Mouse (Mus musculus) hindbrain, embryonic 15.5 days (tissue): ENCODE results near the gene Ovch2. TPM values are rescaled to one million over a fixed set of nuclear protein-coding genes. Genes with fewer than 3 reads are reported as not detected.

Source experiments
- ATAC-seq: fragments of 200-750 bp; cut with Nextera tagmentation; 2 replicates; pipeline ENCODE4 v1.8.0; 2017; ENCODE audit warnings: low read depth, moderate number of reproducible peaks, moderate TSS enrichment; ENCODE audit not compliant: low FRiP score
- H3K27ac ChIP-seq: fragments of 300-500 bp; sonication (generic); replicated peaks from 2 replicates; pipeline ENCODE4 v1.5.1; 2015; ENCODE audit warnings: mild to moderate bottlenecking, inconsistent platforms
- H3K27me3 ChIP-seq: fragments of 300-500 bp; sonication (generic); 2 replicates; pipeline ENCODE4 v1.6.1; 2015; ENCODE audit warnings: control low read depth, inconsistent platforms
- H3K36me3 ChIP-seq: fragments of 300-500 bp; sonication (generic); 2 replicates; pipeline ENCODE4 v1.6.1; 2015; ENCODE audit warnings: control low read depth, inconsistent platforms
- H3K4me1 ChIP-seq: fragments of 300-500 bp; sonication (generic); replicated peaks from 2 replicates; pipeline ENCODE4 v1.6.1; 2015; ENCODE audit warnings: control low read depth, inconsistent platforms
- H3K4me2 ChIP-seq: fragments of 300-500 bp; sonication (generic); 2 replicates; pipeline ENCODE4 v1.6.1; 2015; ENCODE audit warnings: moderate library complexity, mild to moderate bottlenecking, inconsistent platforms
- H3K4me3 ChIP-seq: fragments of 300-500 bp; sonication (generic); 2 replicates; pipeline ENCODE4 v1.5.1; 2015; ENCODE audit warnings: mild to moderate bottlenecking, inconsistent platforms
- H3K9ac ChIP-seq: fragments of 300-500 bp; sonication (generic); 2 replicates; pipeline ENCODE4 v1.6.1; 2015; ENCODE audit warnings: inconsistent platforms
- H3K9me3 ChIP-seq: fragments of 300-500 bp; sonication (generic); 2 replicates; pipeline ENCODE4 v1.6.1; 2016; ENCODE audit warnings: control low read depth, inconsistent platforms
- WGBS: fragments of 180-500 bp; shearing (Covaris S2); methylation state at CpG from one replicate; pipeline ENCODE4 v1.1.7; 2015; 5-methylcytosine and 5-hydroxymethylcytosine counted together
- polyA plus RNA-seq: library from polyadenylated mRNA; unstranded; fragments of >200 nt; fragmentation: Nextera tagmentation; extraction: Ambion mirVana; gene quantifications from 2 replicates; pipeline ENCODE4 v1.2.1, GENCODE M21; 2015

Gene Ovch2
- polyA plus RNA-seq, 1 experiment from 2014 or later: not detected

DNA sequence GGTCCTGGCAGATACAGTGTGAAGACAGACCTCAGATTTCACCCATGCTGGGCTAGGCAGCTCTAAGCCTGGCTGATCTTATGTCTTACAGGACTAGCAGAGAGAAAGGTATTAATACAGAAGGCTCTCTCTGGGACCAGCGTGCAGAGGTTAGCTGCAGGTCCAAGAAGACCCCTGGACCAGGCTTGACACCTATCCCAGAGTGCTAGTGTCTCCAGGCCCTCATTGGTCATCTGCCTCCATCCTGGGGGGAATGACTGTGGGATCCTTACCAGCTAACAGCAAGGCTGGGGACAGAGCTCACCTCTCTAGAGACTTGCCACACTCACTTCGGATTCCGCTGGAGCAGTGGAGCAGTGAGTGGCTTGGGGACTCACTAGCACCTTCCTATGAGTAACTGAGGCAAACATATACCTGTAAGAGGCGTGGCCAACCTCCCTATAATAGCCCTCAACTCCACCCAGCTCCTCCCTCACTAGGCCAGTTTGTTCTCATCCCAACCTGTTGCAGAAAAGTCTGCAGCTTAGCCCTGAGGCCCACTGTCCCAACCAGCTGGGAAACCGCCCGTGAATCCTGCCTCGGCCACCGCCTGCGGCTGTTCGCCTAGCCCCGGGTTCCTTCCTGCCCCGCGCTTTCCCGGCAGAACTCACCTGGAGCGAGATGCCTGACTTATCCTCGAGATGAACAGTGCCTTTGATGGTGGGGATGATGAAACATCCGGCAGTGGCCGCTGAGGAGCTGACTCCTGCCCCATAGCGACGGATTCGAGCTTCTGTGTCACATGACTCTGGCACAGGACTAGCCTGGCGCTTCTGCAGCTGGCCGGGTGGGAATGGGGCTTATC is 43.5 kb downstream of the Ovch2 start, which contains the start of gene Cyb5r2:
TSS of gene Cyb5r2 (minus strand) at position 725 of the 844 bp plus-strand sequence.
- 21% methylated on average over 23 of the region's 23 CpGs for whole genome bisulfite sequencing
- no peaks in the 10 kb centered on the region for H3K27me3 ChIP-seq
- peak within 1 kb of the TSS; percentile 56 for H3K4me2 ChIP-seq
- ATAC-seq: peak; percentile 75
- peak within 1 kb of the TSS; percentile 21 for H3K4me3 ChIP-seq
- H3K4me1 ChIP-seq: peaks cover 4% of the 10 kb centered on the region; the same call in 1 of the 2 replicates
- no peak within 1 kb of the TSS for H3K27ac ChIP-seq
- no peaks in the 10 kb centered on the region for H3K36me3 ChIP-seq
- H3K9ac ChIP-seq: no peak within 1 kb of the TSS
- H3K9me3 ChIP-seq: no peaks in the 10 kb centered on the region

DNA sequence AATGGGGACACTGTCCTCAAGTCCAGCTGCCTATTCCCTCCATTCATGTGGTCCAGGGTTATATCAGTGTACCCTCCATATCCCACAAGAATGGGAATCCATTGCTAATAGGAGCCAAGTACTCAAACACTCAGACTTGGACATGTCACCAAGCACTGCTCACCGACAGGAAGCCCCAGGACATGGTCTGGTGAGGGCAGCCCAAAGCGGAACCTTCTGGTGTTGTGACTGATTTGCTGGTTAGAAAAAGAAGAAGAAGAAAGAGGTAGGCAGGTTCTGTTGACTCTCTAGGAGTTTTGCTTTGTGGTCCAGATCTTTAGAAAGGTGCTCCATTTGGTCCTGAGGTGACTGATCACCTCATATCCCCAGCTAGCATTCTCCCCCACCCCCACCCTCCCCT is 44.3 kb downstream of the Ovch2 start:
- no peak for ATAC-seq
- no peak overlapping the region for H3K27ac ChIP-seq
- no peak overlapping the region for H3K4me3 ChIP-seq
- no peaks in the 10 kb centered on the region for H3K9me3 ChIP-seq
- H3K36me3 ChIP-seq: no peaks in the 10 kb centered on the region
- H3K4me2 ChIP-seq: no peak overlapping the region
- WGBS: 88% methylated on average over 2 of the region's 2 CpGs
- peaks cover 4% of the 10 kb centered on the region; the same call in 1 of the 2 replicates for H3K4me1 ChIP-seq
- no peak overlapping the region for H3K9ac ChIP-seq
- no peaks in the 10 kb centered on the region for H3K27me3 ChIP-seq

DNA sequence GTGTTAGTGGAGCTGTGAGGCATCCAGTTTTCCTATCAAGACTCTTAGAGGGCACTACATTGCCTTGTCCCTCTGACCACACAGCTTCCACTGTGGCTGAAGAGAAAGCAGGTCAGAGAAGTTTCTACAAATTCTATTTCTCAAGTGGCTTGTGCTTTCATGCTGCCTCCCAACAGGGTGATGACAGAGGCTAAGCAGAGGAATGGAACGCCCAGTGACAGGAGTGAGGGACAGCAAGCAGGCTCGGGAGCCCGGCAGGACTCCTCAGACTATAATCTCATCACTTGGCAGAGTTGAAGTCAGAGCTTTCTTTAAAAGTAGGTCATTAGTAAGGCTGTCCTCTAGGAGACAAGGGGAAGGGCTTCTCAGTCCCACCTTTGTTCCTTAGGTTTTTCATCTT is 45.1 kb downstream of the Ovch2 start:
- H3K9me3 ChIP-seq: no peaks in the 10 kb centered on the region
- ATAC-seq: no peak
- no peak overlapping the region for H3K27ac ChIP-seq
- H3K4me2 ChIP-seq: no peak overlapping the region
- H3K27me3 ChIP-seq: no peaks in the 10 kb centered on the region
- no peak overlapping the region for H3K4me3 ChIP-seq
- H3K36me3 ChIP-seq: no peaks in the 10 kb centered on the region
- peaks cover 4% of the 10 kb centered on the region; the same call in 1 of the 2 replicates for H3K4me1 ChIP-seq
- WGBS: 76% methylated on average over 3 of the region's 3 CpGs
- H3K9ac ChIP-seq: no peak overlapping the region

DNA sequence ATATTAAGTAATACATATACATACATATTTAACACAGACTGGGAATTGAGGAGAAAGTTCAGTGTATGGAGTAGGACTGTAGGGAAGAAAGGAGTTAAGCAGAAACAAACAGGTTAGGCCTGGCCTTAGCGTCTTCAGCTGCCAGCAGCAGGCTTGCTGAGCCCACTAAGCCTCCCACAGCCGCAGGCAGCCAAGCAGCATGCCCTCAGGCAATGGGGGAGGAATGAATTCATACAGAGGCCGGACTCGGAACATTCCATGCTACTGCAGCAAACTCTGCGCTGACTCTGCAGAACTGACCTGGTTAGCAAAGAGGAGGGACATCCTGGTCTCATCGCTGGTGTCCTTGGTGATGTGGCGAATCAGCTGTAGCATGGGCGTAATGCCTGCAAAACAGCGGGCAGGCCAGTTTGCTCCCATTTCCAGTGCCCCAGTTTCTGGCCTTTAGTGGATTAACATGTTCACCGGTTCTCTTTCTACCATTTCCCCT is 48.9 kb downstream of the Ovch2 start:
- ATAC-seq: no peak
- H3K27ac ChIP-seq: no peak overlapping the region
- no peaks in the 10 kb centered on the region for H3K36me3 ChIP-seq
- no peak overlapping the region for H3K4me2 ChIP-seq
- H3K27me3 ChIP-seq: no peaks in the 10 kb centered on the region
- no peak overlapping the region for H3K4me3 ChIP-seq
- no peaks in the 10 kb centered on the region for H3K9me3 ChIP-seq
- no peaks in the 10 kb centered on the region for H3K4me1 ChIP-seq
- H3K9ac ChIP-seq: no peak overlapping the region
- WGBS: 89% methylated on average over 10 of the region's 10 CpGs

DNA sequence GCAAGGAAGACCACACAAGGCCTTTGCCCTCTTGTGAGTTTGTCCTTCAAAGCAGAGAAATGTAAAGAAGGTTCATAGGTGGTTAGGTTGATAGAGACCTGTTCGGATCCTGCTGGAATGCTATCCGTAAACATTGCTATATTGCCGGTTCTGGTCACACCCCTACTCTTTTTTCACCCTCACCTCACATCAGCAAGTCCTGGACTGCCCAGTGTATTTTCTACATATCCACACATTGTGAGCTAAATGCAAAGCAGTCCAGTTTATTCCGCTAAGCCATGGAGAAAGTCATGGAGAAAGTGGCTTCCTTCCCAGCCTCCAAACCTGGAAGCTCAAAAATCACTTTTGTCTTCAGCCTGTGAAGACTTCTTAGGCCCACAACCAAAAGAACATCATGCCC is 51.3 kb downstream of the Ovch2 start:
- Histone ChIP-seq H3K27me3 (no peaks in the 10 kb centered on the region), H3K4me2 (no peak overlapping the region), H3K4me3 (no peak overlapping the region), H3K9me3 (no peaks in the 10 kb centered on the region), H3K4me1 (no peaks in the 10 kb centered on the region), H3K36me3 (no peaks in the 10 kb centered on the region), H3K9ac (no peak overlapping the region), H3K27ac (no peak overlapping the region)
- 90% methylated on average over 4 of the region's 4 CpGs for WGBS
- no peak for ATAC-seq

DNA sequence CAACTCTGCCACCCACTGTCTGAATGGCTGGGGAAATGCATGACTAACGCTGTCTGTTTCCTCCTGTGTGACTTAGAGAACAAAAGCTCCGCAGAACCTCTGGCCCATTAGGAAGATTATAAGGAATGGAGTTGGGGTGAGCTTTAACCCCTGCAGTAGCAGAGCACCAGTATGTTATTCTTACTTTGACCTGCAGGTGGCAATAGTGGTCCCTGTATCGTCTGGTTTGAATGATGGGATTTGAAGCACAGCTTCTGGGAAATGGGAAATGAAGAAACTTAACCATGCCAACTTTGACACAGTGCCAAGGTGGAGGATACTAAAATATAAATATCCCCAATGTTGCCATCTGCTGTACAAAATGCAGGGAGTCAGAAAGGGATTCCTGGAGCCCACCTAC is 51.7 kb downstream of the Ovch2 start:
- 9% methylated on average over 3 of the region's 3 CpGs for WGBS
- Histone ChIP-seq H3K4me2 (no peak overlapping the region), H3K27ac (no peak overlapping the region), H3K9ac (no peak overlapping the region), H3K36me3 (no peaks in the 10 kb centered on the region), H3K9me3 (no peaks in the 10 kb centered on the region), H3K4me3 (no peak overlapping the region), H3K27me3 (no peaks in the 10 kb centered on the region), H3K4me1 (no peaks in the 10 kb centered on the region)
- ATAC-seq: 0 out of 2 replicates have a peak, but pooled peaks have one; percentile 27

DNA sequence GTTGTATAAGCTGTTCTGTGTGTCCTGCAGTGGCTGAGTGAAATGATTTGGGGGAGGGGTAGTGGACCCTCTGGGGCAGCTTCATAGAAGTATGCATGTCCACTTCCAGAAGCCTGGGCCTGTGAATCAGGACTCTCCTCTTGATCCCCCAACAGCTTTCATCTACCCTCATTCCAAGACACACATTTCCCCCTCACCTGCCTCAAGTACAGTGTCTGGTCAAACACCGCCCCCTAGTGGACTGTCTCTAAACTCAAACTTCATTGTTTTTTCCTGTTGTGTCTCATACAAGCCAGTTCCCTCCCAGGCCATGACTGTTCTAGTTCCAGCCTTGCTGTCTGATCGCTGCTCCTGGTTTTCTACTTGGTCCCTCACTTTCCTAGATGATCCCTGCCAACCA is 53.1 kb downstream of the Ovch2 start:
- Histone ChIP-seq H3K4me1 (no peaks in the 10 kb centered on the region), H3K4me3 (no peak overlapping the region), H3K27ac (no peak overlapping the region), H3K4me2 (no peak overlapping the region), H3K9me3 (no peaks in the 10 kb centered on the region), H3K36me3 (no peaks in the 10 kb centered on the region), H3K9ac (no peak overlapping the region), H3K27me3 (no peaks in the 10 kb centered on the region)
- ATAC-seq: no peak
- 13% methylated on average over 2 of the region's 2 CpGs for WGBS

DNA sequence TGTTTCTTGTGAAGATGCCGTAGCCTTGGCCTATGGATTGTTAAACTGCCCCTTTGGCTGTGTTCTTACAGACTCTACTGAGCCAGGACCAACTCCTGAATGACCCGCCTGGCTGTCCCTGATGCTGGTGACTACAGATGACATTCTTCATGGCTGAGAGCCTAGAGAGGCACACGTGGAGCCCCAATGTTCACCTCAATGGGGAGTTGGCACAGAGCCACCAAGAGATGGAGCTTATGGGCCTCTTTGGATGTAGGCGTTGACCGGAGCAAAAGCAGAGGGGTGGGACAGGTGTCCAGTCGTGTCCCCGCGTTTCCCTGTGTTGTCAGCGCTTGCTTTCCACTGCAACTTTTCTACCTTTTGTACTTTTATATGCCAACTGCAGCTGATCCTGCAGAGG is 53.5 kb downstream of the Ovch2 start:
- Histone ChIP-seq H3K9me3 (no peaks in the 10 kb centered on the region), H3K4me2 (no peak overlapping the region), H3K36me3 (no peaks in the 10 kb centered on the region), H3K27ac (no peak overlapping the region), H3K27me3 (no peaks in the 10 kb centered on the region), H3K9ac (no peak overlapping the region), H3K4me3 (no peak overlapping the region), H3K4me1 (no peaks in the 10 kb centered on the region)
- no peak for ATAC-seq
- 84% methylated on average over 9 of the region's 9 CpGs for WGBS

DNA sequence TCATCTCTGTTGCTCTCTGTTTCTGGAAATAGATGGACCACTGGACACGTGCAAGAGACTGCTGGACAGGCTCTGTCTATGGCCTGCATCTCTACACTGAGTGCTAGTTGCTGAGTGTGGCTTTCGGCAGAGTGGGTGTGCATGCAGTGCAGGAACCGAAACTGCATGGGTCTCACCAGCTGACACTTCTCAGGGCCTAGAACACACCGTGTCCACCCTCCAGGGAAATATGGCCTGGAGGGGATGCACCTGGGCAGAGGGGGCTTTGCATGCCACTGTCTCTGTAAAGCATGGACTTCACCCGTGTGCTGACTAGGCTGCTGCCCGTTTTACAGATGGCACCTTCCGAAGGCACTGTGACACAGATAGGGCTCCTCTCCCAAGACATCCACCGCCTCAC is 55.0 kb downstream of the Ovch2 start:
- ATAC-seq: no peak
- Histone ChIP-seq H3K4me2 (no peak overlapping the region), H3K9me3 (no peaks in the 10 kb centered on the region), H3K9ac (no peak overlapping the region), H3K27me3 (no peaks in the 10 kb centered on the region), H3K27ac (no peak overlapping the region), H3K36me3 (no peaks in the 10 kb centered on the region), H3K4me1 (no peaks in the 10 kb centered on the region), H3K4me3 (no peak overlapping the region)
- 92% methylated on average over 8 of the region's 8 CpGs for WGBS

DNA sequence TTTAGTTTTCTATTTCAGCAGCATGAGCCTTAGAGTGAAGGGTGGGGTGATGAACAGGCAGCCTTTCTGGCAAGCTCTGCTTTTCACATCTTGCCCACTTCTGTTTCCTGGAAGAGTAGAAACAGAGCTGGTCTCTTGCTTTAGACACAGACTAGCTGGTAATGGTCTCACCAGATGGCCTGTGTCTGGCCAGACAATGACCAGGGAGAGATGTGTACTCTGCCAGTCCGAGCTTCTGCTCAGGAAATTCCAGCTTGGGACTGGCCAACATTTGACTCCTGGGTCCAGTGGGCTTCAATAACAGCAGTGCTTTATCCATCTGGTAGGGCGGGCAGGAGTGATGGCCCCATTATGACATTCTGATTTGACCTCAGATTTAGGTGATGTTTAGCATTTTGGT is 55.9 kb downstream of the Ovch2 start:
- no peak overlapping the region for H3K27ac ChIP-seq
- ATAC-seq: no peak
- WGBS: 73% methylated on average over 2 of the region's 2 CpGs
- no peaks in the 10 kb centered on the region for H3K27me3 ChIP-seq
- H3K9me3 ChIP-seq: no peaks in the 10 kb centered on the region
- no peaks in the 10 kb centered on the region for H3K36me3 ChIP-seq
- no peak overlapping the region for H3K4me2 ChIP-seq
- H3K9ac ChIP-seq: no peak overlapping the region
- no peaks in the 10 kb centered on the region for H3K4me1 ChIP-seq
- H3K4me3 ChIP-seq: no peak overlapping the region

DNA sequence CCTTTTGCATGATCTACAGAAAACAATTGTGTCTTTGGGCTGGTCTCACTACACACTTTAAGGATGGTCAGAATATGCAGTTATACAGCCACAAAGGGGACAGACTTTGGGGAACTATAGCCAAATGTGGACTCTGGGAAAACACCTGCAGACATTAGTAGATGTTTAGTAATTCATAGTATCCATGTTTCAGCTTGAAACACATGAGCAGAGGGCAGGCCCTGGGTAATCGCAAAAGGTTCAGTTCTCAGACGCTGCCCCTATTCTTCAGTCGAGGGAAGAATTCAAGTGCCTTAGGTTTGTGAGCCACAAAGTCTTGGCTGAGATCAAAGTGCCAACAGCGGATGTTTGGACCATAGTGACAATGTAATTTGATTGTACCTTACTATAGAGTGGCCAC is 56.6 kb downstream of the Ovch2 start:
- Histone ChIP-seq H3K27ac (no peak overlapping the region), H3K36me3 (no peaks in the 10 kb centered on the region), H3K4me3 (no peak overlapping the region), H3K9ac (no peak overlapping the region), H3K9me3 (no peaks in the 10 kb centered on the region), H3K27me3 (no peaks in the 10 kb centered on the region), H3K4me2 (no peak overlapping the region), H3K4me1 (no peaks in the 10 kb centered on the region)
- 94% methylated on average over 4 of the region's 4 CpGs for WGBS
- no peak for ATAC-seq

DNA sequence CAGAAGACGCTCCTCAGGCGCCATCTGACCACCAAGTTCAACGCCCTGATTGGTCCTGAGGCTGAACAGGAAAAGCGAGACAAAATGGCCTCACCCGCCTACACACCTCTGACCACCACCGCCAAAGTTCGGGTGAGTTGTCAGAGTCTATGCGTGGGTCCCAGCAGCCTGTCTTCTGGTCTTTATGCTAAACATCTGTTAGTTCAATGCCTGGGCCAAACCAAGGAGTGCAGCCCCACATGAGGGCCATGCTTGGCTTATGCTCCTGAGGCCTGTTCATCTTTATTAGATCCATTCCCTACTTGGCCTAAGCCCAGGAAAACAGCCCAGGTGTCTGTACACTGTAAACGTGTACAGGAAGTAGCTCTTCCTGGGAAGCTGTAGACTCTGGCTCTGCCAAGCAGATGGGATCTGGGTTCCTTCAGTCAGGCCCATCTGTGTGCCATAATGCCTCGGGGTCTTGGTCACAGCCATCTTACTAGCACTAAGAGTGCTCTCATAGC is 58.0 kb downstream of the Ovch2 start:
- Histone ChIP-seq H3K9me3 (no peaks in the 10 kb centered on the region), H3K27me3 (no peaks in the 10 kb centered on the region), H3K36me3 (no peaks in the 10 kb centered on the region), H3K27ac (no peak overlapping the region), H3K4me3 (no peak overlapping the region), H3K9ac (no peak overlapping the region), H3K4me1 (no peaks in the 10 kb centered on the region), H3K4me2 (no peak overlapping the region)
- ATAC-seq: no peak
- WGBS: 88% methylated on average over 10 of the region's 10 CpGs
